Mouse (Mus musculus) testis, adult 2 months (tissue): ENCODE measurements around the gene Glrx.

ENCODE experiments used
- CTCF ChIP-seq: fragments of 200-500 bp; IDR thresholded peaks from 2 replicates; pipeline ENCODE4 v1.5.1; 2012; ENCODE audit warnings: low read depth, mild to moderate bottlenecking, inconsistent platforms, low read length, moderate library complexity; ENCODE audit not compliant: control insufficient read depth, insufficient read depth, insufficient replicate concordance
- POLR2A ChIP-seq: fragments of 200-500 bp; IDR thresholded peaks from 2 replicates; pipeline ENCODE4 v1.6.1; 2012; ENCODE audit warnings: low read depth, mild to moderate bottlenecking, inconsistent platforms, low read length, moderate library complexity; ENCODE audit not compliant: control insufficient read depth

DNA sequence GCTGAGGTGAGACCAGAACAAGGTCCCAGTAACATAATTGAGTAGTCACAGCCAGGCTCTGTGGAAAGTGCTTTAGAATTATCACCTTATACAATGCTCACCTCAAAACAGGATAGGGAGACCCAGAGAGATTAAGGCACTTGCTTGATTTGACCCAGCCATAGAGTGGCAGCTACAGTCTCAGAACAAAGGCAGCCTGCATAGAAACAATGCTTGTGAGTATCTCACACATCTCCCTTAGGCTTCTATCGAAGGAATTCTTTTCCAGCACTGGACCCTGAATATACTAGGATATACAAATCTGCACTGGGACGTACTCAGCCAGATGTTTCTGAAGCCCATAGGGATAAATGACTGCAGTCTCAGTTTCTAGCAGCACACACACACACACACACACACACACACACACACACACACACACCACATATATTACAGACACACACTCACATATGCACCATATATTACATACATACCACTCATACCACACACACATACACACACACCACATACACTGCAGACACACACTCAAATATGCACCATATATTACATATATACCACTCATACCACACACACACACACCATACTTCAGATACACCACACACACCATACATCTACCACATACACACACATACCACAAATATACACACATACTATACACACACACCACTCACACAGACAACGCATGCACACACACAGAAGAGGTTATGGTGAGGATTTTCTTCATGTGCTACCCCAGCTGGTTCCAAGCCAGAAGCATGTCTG lies 20.5 kb upstream of the Glrx start:
- TF ChIP-seq POLR2A (no peak), CTCF (no peak)
